Mouse (Mus musculus): ENCODE measurements at regions not wholly inside any gene's neighbourhood (a gene's known extent, or its start where the extent isn't known, plus 50 kb on each side); places are given as distances from the start of the nearest gene placed in this dataset.

GRCm38 (mm10) chr7:72543501-72543900, 237.1 kb upstream of the Mctp2 start:
- Histone ChIP-seq H3K4me1 (ENCODE audit: control insufficient read depth, insufficient read depth, low read length) (no peaks in the 10 kb centered on the region), H3K4me3 (ENCODE audit: insufficient read depth, low read depth, low read length) (no peak overlapping the region), H3K27ac (ENCODE audit: insufficient read depth, low read depth, low read length) (no peak overlapping the region)
- no peak for TF ChIP-seq CTCF (IDR thresholded peaks at IDR 0.05; ENCODE audit: insufficient read depth, low read depth, low read length)
- TF ChIP-seq POLR2A (IDR thresholded peaks at IDR 0.05; ENCODE audit: insufficient read depth, low read depth, low read length): no peak
- 96% methylated on average over 4 of the region's 4 CpGs for WGBS

GRCm38 (mm10) chr7:72543946-72544345, 237.5 kb upstream of the Mctp2 start:
- Histone ChIP-seq H3K27ac (ENCODE audit: insufficient read depth, low read depth, low read length) (no peak overlapping the region), H3K4me3 (ENCODE audit: insufficient read depth, low read depth, low read length) (no peak overlapping the region), H3K4me1 (ENCODE audit: control insufficient read depth, insufficient read depth, low read length) (no peaks in the 10 kb centered on the region)
- TF ChIP-seq POLR2A (IDR thresholded peaks at IDR 0.05; ENCODE audit: insufficient read depth, low read depth, low read length): no peak
- WGBS: 65% methylated on average over 4 of the region's 4 CpGs

DNA sequence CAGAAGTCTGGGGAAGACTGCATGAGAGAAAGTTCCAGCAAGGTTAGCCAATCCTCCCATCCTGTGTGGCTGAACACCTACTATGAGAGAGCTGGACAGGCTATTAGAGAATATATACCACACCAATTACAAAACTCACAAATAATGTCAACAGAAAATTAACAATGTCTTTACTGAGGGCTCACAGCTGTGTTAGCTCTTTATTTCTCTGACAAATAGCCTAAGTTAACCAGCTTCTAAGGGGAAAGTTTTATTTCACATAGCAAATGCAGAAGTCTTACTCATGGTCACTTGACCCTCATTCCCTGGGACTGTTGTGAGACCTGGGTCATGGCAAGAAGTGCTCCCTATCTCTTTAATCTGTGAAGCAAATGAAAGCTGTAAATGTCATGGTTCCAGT, 261.0 kb upstream of the Mctp2 start:
- Histone ChIP-seq H3K4me3 (ENCODE audit: insufficient read depth, low read depth, low read length) (no peak overlapping the region), H3K27ac (ENCODE audit: insufficient read depth, low read depth, low read length) (no peak overlapping the region), H3K4me1 (ENCODE audit: control insufficient read depth, insufficient read depth, low read length) (no peaks in the 10 kb centered on the region)
- TF ChIP-seq POLR2A (IDR thresholded peaks at IDR 0.05; ENCODE audit: insufficient read depth, low read depth, low read length) (no peak), CTCF (IDR thresholded peaks at IDR 0.05; ENCODE audit: insufficient read depth, low read depth, low read length) (no peak)

DNA sequence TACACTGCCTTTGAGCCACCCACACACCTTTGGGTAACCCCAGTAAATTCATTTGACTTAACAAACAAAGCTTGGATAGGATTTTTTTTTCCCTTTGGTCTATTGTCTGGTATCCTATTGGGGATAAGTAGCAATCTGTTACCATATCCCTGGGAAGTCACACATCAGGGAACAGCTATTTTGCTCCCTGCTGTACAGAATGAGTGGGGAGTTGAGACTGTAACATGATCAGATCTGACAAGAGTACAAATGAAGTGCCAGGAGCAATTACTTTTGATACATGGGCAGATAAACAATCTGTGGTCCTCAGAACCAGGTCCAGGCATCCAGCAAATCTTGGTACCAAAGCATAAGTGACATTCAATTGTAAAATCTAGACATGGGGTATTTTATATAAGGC, 262.8 kb upstream of the Mctp2 start:
- Histone ChIP-seq H3K27ac (ENCODE audit: insufficient read depth, low read depth, low read length) (no peak overlapping the region), H3K4me1 (ENCODE audit: control insufficient read depth, insufficient read depth, low read length) (no peaks in the 10 kb centered on the region), H3K4me3 (ENCODE audit: insufficient read depth, low read depth, low read length) (no peak overlapping the region)
- TF ChIP-seq CTCF (IDR thresholded peaks at IDR 0.05; ENCODE audit: insufficient read depth, low read depth, low read length): no peak
- TF ChIP-seq POLR2A (IDR thresholded peaks at IDR 0.05; ENCODE audit: insufficient read depth, low read depth, low read length): no peak

- WGBS: 64% methylated on average over 1 of the region's 1 CpGs
- TF ChIP-seq POLR2A (IDR thresholded peaks at IDR 0.05; ENCODE audit: insufficient read depth, low read depth, low read length) (no peak), CTCF (IDR thresholded peaks at IDR 0.05; ENCODE audit: insufficient read depth, low read depth, low read length) (no peak)
- no peak overlapping the region for H3K27ac ChIP-seq (ENCODE audit: insufficient read depth, low read depth, low read length)
- H3K4me3 ChIP-seq (ENCODE audit: insufficient read depth, low read depth, low read length): no peak overlapping the region
- H3K4me1 ChIP-seq (ENCODE audit: control insufficient read depth, insufficient read depth, low read length): no peaks in the 10 kb centered on the region
Observed at GRCm38 (mm10) chr7:72574316-72574715, 267.9 kb upstream of the Mctp2 start.

DNA sequence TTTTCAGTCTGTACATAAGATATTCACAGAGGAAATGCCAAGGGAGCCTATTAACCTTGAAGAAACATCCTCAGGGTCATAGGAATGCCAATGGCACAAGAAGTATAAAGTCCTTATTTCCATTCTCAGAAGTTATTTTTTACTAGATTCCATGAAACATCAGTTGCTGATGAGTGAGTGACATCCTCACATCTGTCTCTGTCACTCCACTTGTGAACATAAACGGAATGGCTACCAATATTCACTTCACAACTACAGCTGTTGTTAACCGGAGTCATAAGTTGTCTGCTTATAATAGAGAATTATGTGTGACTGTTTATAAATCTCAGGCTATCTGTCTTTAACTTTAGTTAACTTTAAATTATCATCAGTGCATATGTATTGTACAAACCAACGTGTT, 278.0 kb upstream of the Mctp2 start:
- Histone ChIP-seq H3K27ac (ENCODE audit: insufficient read depth, low read depth, low read length) (no peak overlapping the region), H3K4me3 (ENCODE audit: insufficient read depth, low read depth, low read length) (no peak overlapping the region), H3K4me1 (ENCODE audit: control insufficient read depth, insufficient read depth, low read length) (no peaks in the 10 kb centered on the region)
- no peak for TF ChIP-seq CTCF (IDR thresholded peaks at IDR 0.05; ENCODE audit: insufficient read depth, low read depth, low read length)
- TF ChIP-seq POLR2A (IDR thresholded peaks at IDR 0.05; ENCODE audit: insufficient read depth, low read depth, low read length): no peak
- WGBS: 92% methylated on average over 3 of the region's 3 CpGs

DNA sequence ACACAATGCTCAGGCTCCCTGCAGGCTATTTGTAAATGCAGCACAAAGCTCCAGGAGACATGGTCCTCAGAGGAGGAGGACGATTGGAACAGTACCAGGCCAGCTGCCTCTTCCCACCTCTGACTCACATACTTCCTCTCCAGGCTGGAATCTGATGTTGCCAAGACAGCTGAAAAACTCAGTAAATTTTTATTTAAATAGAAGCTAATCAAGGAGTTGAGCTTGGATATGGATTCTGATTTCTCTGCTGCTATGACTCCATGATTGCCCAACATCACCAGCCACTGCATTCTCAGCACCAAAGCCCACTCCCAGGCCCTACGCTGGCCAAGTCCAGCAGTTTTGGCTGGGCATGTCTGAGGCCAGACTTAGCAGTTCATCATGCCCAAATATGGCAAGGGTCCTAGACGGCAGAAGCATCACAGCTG, 282.8 kb upstream of the Mctp2 start:
- 75% methylated on average over 3 of the region's 3 CpGs for WGBS
- Histone ChIP-seq H3K27ac (ENCODE audit: insufficient read depth, low read depth, low read length) (no peak overlapping the region), H3K4me3 (ENCODE audit: insufficient read depth, low read depth, low read length) (no peak overlapping the region), H3K4me1 (ENCODE audit: control insufficient read depth, insufficient read depth, low read length) (no peaks in the 10 kb centered on the region)
- TF ChIP-seq POLR2A (IDR thresholded peaks at IDR 0.05; ENCODE audit: insufficient read depth, low read depth, low read length) (no peak), CTCF (IDR thresholded peaks at IDR 0.05; ENCODE audit: insufficient read depth, low read depth, low read length) (no peak)

- no peaks in the 10 kb centered on the region for H3K4me1 ChIP-seq (ENCODE audit: control insufficient read depth, insufficient read depth, low read length)
- 69% methylated on average over 4 of the region's 4 CpGs for WGBS
- no peak overlapping the region for H3K4me3 ChIP-seq (ENCODE audit: insufficient read depth, low read depth, low read length)
- no peak overlapping the region for H3K27ac ChIP-seq (ENCODE audit: insufficient read depth, low read depth, low read length)
- TF ChIP-seq CTCF (IDR thresholded peaks at IDR 0.05; ENCODE audit: insufficient read depth, low read depth, low read length) (no peak), POLR2A (IDR thresholded peaks at IDR 0.05; ENCODE audit: insufficient read depth, low read depth, low read length) (no peak)
Observed at GRCm38 (mm10) chr7:72590351-72591115, 284.1 kb upstream of the Mctp2 start.

GRCm38 (mm10) chr7:72592110-72592509, 285.7 kb upstream of the Mctp2 start:
- TF ChIP-seq POLR2A (IDR thresholded peaks at IDR 0.05; ENCODE audit: insufficient read depth, low read depth, low read length) (no peak), CTCF (IDR thresholded peaks at IDR 0.05; ENCODE audit: insufficient read depth, low read depth, low read length) (no peak)
- Histone ChIP-seq H3K4me3 (ENCODE audit: insufficient read depth, low read depth, low read length) (no peak overlapping the region), H3K4me1 (ENCODE audit: control insufficient read depth, insufficient read depth, low read length) (no peaks in the 10 kb centered on the region), H3K27ac (ENCODE audit: insufficient read depth, low read depth, low read length) (no peak overlapping the region)
- 75% methylated on average over 6 of the region's 6 CpGs for WGBS

DNA sequence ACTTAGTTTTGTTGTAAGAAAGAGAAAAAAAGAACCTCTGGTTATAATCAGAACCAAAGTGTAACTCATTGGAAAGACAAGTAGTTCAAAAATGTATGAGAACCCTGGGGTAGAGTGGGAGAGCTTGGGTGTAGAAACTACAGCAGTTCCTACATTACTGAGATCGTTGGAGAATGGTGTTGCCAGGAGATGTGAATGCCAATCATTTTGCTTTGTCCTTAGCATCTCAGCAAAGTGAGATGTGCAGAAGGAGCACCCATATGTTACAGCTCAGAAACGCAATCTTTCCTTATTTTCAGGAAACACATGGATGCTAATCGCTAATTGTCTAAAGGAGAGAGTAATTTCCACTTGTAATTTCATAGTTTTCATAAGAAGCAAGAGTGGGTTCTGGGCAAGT, 286.2 kb upstream of the Mctp2 start:
- 70% methylated on average over 3 of the region's 3 CpGs for WGBS
- no peak overlapping the region for H3K4me3 ChIP-seq (ENCODE audit: insufficient read depth, low read depth, low read length)
- H3K4me1 ChIP-seq (ENCODE audit: control insufficient read depth, insufficient read depth, low read length): no peaks in the 10 kb centered on the region
- no peak overlapping the region for H3K27ac ChIP-seq (ENCODE audit: insufficient read depth, low read depth, low read length)
- no peak for TF ChIP-seq POLR2A (IDR thresholded peaks at IDR 0.05; ENCODE audit: insufficient read depth, low read depth, low read length)
- TF ChIP-seq CTCF (IDR thresholded peaks at IDR 0.05; ENCODE audit: insufficient read depth, low read depth, low read length): no peak
